Comparison of ENCODE assay signal across 10 mouse cellular contexts in the genomic region with DNA sequence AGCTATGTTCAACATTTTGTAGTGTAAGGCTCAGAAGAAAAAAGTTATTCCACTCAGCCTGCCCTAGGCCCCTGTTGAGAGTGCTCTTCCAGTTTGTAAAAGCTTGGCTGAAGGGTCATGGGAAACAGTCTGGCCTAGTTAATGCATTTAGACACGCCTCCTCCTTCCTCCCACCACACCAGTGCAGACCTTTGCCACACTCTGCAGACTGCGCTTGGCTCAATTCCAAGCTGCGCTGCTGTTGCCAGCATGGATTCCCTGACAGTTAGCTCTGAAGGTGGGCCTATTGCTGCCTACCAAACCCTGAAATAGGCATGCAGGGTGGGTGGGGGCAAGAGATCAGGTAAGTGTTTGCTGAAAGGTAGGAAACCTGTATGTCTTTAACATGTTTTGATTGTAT. TPM values are rescaled to one million over a fixed set of nuclear protein-coding genes. Genes with fewer than 3 reads are reported as not detected.
DNase-seq lines count a peak whose midpoint lies in the region; ATAC-seq lines count a peak whose summit lies in the region.
"Had no signal": no experiment of that assay in that cellular context is flagged by ENCODE, and none has a peak within 500 bp of the region (broad histone marks: within the 10 kb centered on the region; RNA-seq: fewer than 3 reads in every experiment).

No protein-coding gene starts in this region.

- H3K4me3 ChIP-seq in kidney, embryonic 16.5 days (ENCODE audit: low read length) = no peak overlapping the region
- H3K4me3 ChIP-seq in embryonic facial prominence, embryonic 12.5 days = no peak overlapping the region
- H3K4me3 ChIP-seq: erythroblast, embryonic 14.5 days; heart, embryonic 13.5 days had no signal

- DNase-seq in kidney, adult 11 months = no peak
- DNase-seq in Muller cell, postnatal 12 days (ENCODE audit: inconsistent ontology term) = peak; percentile 46
- peak; percentile 36 to 49 for DNase-seq in lung, postnatal 4 days
- no peak for DNase-seq in spleen, postnatal 4 days (ENCODE audit: low spot score in 2 of 2)
- no peak for DNase-seq in left cerebral cortex, postnatal 36 days (ENCODE audit: low spot score in 2 of 2)

- no peaks in the 10 kb centered on the region for H3K4me1 ChIP-seq in kidney, embryonic 16.5 days (ENCODE audit: insufficient read depth, low read length)
- 0 out of 2 replicates have a peak, but pooled peaks cover 4% of the 10 kb centered on the region for H3K4me1 ChIP-seq in embryonic facial prominence, embryonic 12.5 days

- no peaks in the 10 kb centered on the region for H3K9me3 ChIP-seq in kidney, embryonic 16.5 days (ENCODE audit: low read length)
- H3K9me3 ChIP-seq in embryonic facial prominence, embryonic 12.5 days = no peaks in the 10 kb centered on the region
- H3K9me3 ChIP-seq: heart, embryonic 13.5 days had no signal

- H3K36me3 ChIP-seq in kidney, embryonic 16.5 days (ENCODE audit: insufficient read depth, low read length) = no peaks in the 10 kb centered on the region
- H3K36me3 ChIP-seq in embryonic facial prominence, embryonic 12.5 days = no peaks in the 10 kb centered on the region
- H3K36me3 ChIP-seq: heart, embryonic 13.5 days had no signal

- no peaks in the 10 kb centered on the region for H3K27me3 ChIP-seq in kidney, embryonic 16.5 days (ENCODE audit: insufficient read depth, low read length)
- no peaks in the 10 kb centered on the region for H3K27me3 ChIP-seq in embryonic facial prominence, embryonic 12.5 days
- H3K27me3 ChIP-seq: heart, embryonic 13.5 days had no signal

- H3K4me2 ChIP-seq in kidney, embryonic 16.5 days (replicated peaks; ENCODE audit: low read depth, low read length) = no peak overlapping the region
- no peak overlapping the region for H3K4me2 ChIP-seq in embryonic facial prominence, embryonic 12.5 days (replicated peaks)
- H3K4me2 ChIP-seq: heart, embryonic 13.5 days had no signal

- 55% methylated on average over 3 of the region's 3 CpGs for WGBS in kidney, embryonic 16.5 days
- 67% methylated on average over 3 of the region's 3 CpGs for WGBS in embryonic facial prominence, embryonic 12.5 days

- no peak overlapping the region for H3K27ac ChIP-seq in kidney, embryonic 16.5 days (ENCODE audit: low read length)
- no peak overlapping the region for H3K27ac ChIP-seq in embryonic facial prominence, embryonic 12.5 days
- H3K27ac ChIP-seq: heart, embryonic 13.5 days had no signal

- peak; percentile 54; the same call in 1 of the 2 replicates for ATAC-seq in kidney, embryonic 16.5 days (ENCODE audit: low FRiP score, low TSS enrichment)
- ATAC-seq in embryonic facial prominence, embryonic 12.5 days (ENCODE audit: insufficient number of reproducible peaks, insufficient read depth, low FRiP score, low TSS enrichment) = 0 out of 2 replicates have a peak, but pooled peaks have one; percentile 56
- no peak for ATAC-seq in monocyte, adult 5-6 weeks (replicated peaks; ENCODE audit: insufficient number of reproducible peaks, low FRiP score, low TSS enrichment, poor library complexity, severe bottlenecking)

- no peak overlapping the region for H3K9ac ChIP-seq in kidney, embryonic 16.5 days (replicated peaks; ENCODE audit: low read length)
- no peak overlapping the region for H3K9ac ChIP-seq in embryonic facial prominence, embryonic 12.5 days
- H3K9ac ChIP-seq: heart, embryonic 13.5 days had no signal

- intact Hi-C loops in left cerebral cortex, postnatal 36 days (cut with DNase I) = no loop called here

RNA-seq across cellular contexts. Expression of a gene that starts 9.3 kb away (rescaled TPM):
- 26.4 and 27.4 TPM in 2 replicates for polyA plus RNA-seq in kidney, embryonic 16.5 days (2015; fragmentation: Nextera tagmentation; extraction: Ambion mirVana)
- 18.3 and 18.8 TPM in 2 replicates for polyA plus RNA-seq in embryonic facial prominence, embryonic 12.5 days (2016; fragmentation: Nextera tagmentation; extraction: Ambion mirVana)
- total RNA-seq in monocyte, adult 5-6 weeks (2017) = 31.0 to 54.5 TPM (median 50.1 TPM) in 3 replicates
- 10 to 100 TPM; 24.8 to 25.3 TPM for total RNA-seq in left cerebral cortex, postnatal 36 days (2021)

Comparison
In these comparisons a context has a peak if more than half of its experiments do, and no peak if none do; other contexts are left out.
1. DNase-seq: peak in Muller cell, postnatal 12 days (single experiment) and lung, postnatal 4 days (2 of 2); none in kidney, adult 11 months (single experiment), spleen, postnatal 4 days (0 of 2) and left cerebral cortex, postnatal 36 days (0 of 2).